Mouse (Mus musculus) hindbrain, embryonic 16.5 days (tissue): ENCODE results near the gene Alox15. TPM values are rescaled to one million over a fixed set of nuclear protein-coding genes. Genes with fewer than 3 reads are reported as not detected.
"Not testable (repeated sequence)": the region's sequence is repeated elsewhere in the genome, so short reads cannot be mapped to it uniquely, and the experiment has no call there.

Experiments used
- ATAC-seq: fragments of 200-750 bp; cut with Nextera tagmentation; 2 replicates; pipeline ENCODE4 v1.8.0; 2017; ENCODE audit warnings: moderate TSS enrichment, moderate library complexity
- H3K27ac ChIP-seq: fragments of 300-500 bp; sonication (generic); 2 replicates; pipeline ENCODE4 v1.5.1; 2014; ENCODE audit warnings: low read depth, mild to moderate bottlenecking, control low read depth, low read length, moderate library complexity
- H3K27me3 ChIP-seq: fragments of 300-500 bp; sonication (generic); replicated peaks from 2 replicates; pipeline ENCODE4 v1.6.1; 2014; ENCODE audit warnings: low read length; ENCODE audit not compliant: control insufficient read depth, insufficient read depth
- H3K36me3 ChIP-seq: fragments of 300-500 bp; sonication (generic); 2 replicates; pipeline ENCODE4 v1.6.1; 2014; ENCODE audit warnings: mild to moderate bottlenecking, low read length, moderate library complexity, mixed read lengths; ENCODE audit not compliant: control insufficient read depth, insufficient read depth
- H3K4me1 ChIP-seq: fragments of 300-500 bp; sonication (generic); 2 replicates; pipeline ENCODE4 v1.6.1; 2014; ENCODE audit warnings: low read depth, low read length; ENCODE audit not compliant: control insufficient read depth, insufficient read depth
- H3K4me2 ChIP-seq: fragments of 300-500 bp; sonication (generic); 2 replicates; pipeline ENCODE4 v1.6.1; 2014; ENCODE audit warnings: mild to moderate bottlenecking, low read length, control low read depth, moderate library complexity
- H3K4me3 ChIP-seq: fragments of 300-500 bp; sonication (generic); 2 replicates; pipeline ENCODE4 v1.5.1; 2014; ENCODE audit warnings: mild to moderate bottlenecking, low read length, control low read depth, moderate library complexity
- H3K9ac ChIP-seq: fragments of 300-500 bp; sonication (generic); 2 replicates; pipeline ENCODE4 v1.6.1; 2014; ENCODE audit warnings: low read depth, mild to moderate bottlenecking, control low read depth, low read length, moderate library complexity
- H3K9me3 ChIP-seq: fragments of 300-500 bp; sonication (generic); 2 replicates; pipeline ENCODE4 v1.6.1; 2014; ENCODE audit warnings: mild to moderate bottlenecking, low read length, moderate library complexity; ENCODE audit not compliant: control insufficient read depth
- WGBS: fragments of 180-500 bp; shearing (Covaris S2); extraction: QIAGEN DNeasy Blood & Tissue Kit; methylation state at CpG from one replicate; pipeline ENCODE4 v1.1.7; 2014; 5-methylcytosine and 5-hydroxymethylcytosine counted together
- polyA plus RNA-seq: library from polyadenylated mRNA; unstranded; fragments of >200 nt; fragmentation: Nextera tagmentation; extraction: Ambion mirVana; gene quantifications from 2 replicates; pipeline ENCODE4 v1.2.1, GENCODE M21; 2015

Alox15 gene
- polyA plus RNA-seq, 1 experiment from 2014 or later: not detected

- Histone ChIP-seq H3K4me1 (no peaks in the 10 kb centered on the region), H3K36me3 (no peaks in the 10 kb centered on the region), H3K9me3 (no peaks in the 10 kb centered on the region), H3K4me2 (no peak overlapping the region), H3K9ac (no peak overlapping the region), H3K27me3 (0 out of 2 replicates have a peak, but pooled peaks cover 4% of the 10 kb centered on the region), H3K4me3 (no peak overlapping the region), H3K27ac (no peak overlapping the region)
- no peak for ATAC-seq
Measured at GRCm38 (mm10) chr11:70372396-70372795, 20.6 kb upstream of the Alox15 start.

GRCm38 (mm10) chr11:70368626-70369025 is 16.8 kb upstream of the Alox15 start:
- 80% methylated on average over 2 of the region's 2 CpGs for WGBS
- H3K4me2 ChIP-seq, H3K4me1 ChIP-seq, H3K4me3 ChIP-seq, H3K9me3 ChIP-seq, ATAC-seq, H3K36me3 ChIP-seq, H3K27me3 ChIP-seq, H3K9ac ChIP-seq, H3K27ac ChIP-seq: not testable (repeated sequence)

GRCm38 (mm10) chr11:70367701-70368100 is 15.9 kb upstream of the Alox15 start:
- H3K4me1 ChIP-seq, H3K9me3 ChIP-seq, H3K27me3 ChIP-seq, H3K36me3 ChIP-seq, H3K27ac ChIP-seq, H3K4me2 ChIP-seq, H3K4me3 ChIP-seq, ATAC-seq, H3K9ac ChIP-seq: not testable (repeated sequence)
- 91% methylated on average over 5 of the region's 6 CpGs for WGBS

GRCm38 (mm10) chr11:70348630-70349029 is 3.2 kb downstream of the Alox15 start:
- 83% methylated on average over 9 of the region's 9 CpGs for WGBS
- ATAC-seq: no peak

GRCm38 (mm10) chr11:70347861-70348260 is 4.0 kb downstream of the Alox15 start:
- Histone ChIP-seq H3K9ac (no peak overlapping the region), H3K27me3 (peaks cover 28% of the 10 kb centered on the region), H3K27ac (no peak overlapping the region), H3K36me3 (no peaks in the 10 kb centered on the region), H3K9me3 (no peaks in the 10 kb centered on the region), H3K4me2 (no peak overlapping the region), H3K4me1 (peaks cover 6% of the 10 kb centered on the region), H3K4me3 (no peak overlapping the region)
- 85% methylated on average over 10 of the region's 10 CpGs for WGBS
- ATAC-seq: no peak

More at GRCm38 (mm10) chr11:70348630-70349029, 3.2 kb downstream of the Alox15 start:
- Histone ChIP-seq H3K4me3 (no peak overlapping the region), H3K9ac (no peak overlapping the region), H3K27ac (no peak overlapping the region), H3K4me1 (peaks cover 6% of the 10 kb centered on the region), H3K36me3 (no peaks in the 10 kb centered on the region), H3K9me3 (no peaks in the 10 kb centered on the region), H3K27me3 (peaks cover 33% of the 10 kb centered on the region), H3K4me2 (no peak overlapping the region)

- Histone ChIP-seq H3K36me3 (no peaks in the 10 kb centered on the region), H3K27ac (no peak overlapping the region), H3K4me1 (no peaks in the 10 kb centered on the region), H3K9me3 (no peaks in the 10 kb centered on the region), H3K9ac (no peak overlapping the region), H3K4me2 (no peak overlapping the region), H3K4me3 (no peak overlapping the region), H3K27me3 (peaks cover 10% of the 10 kb centered on the region)
- no peak for ATAC-seq
- WGBS: 93% methylated on average over 8 of the region's 8 CpGs
Measured at GRCm38 (mm10) chr11:70345546-70345945, 6.3 kb downstream of the Alox15 start.

GRCm38 (mm10) chr11:70345061-70345460 is 6.8 kb downstream of the Alox15 start:
- Histone ChIP-seq H3K9ac (no peak overlapping the region), H3K4me3 (no peak overlapping the region), H3K4me2 (no peak overlapping the region), H3K36me3 (no peaks in the 10 kb centered on the region), H3K27me3 (peaks cover 5% of the 10 kb centered on the region; the same call in 1 of the 2 replicates), H3K27ac (no peak overlapping the region), H3K4me1 (no peaks in the 10 kb centered on the region), H3K9me3 (no peaks in the 10 kb centered on the region)
- 88% methylated on average over 10 of the region's 10 CpGs for WGBS
- ATAC-seq: no peak

GRCm38 (mm10) chr11:70339481-70339880 is 12.3 kb downstream of the Alox15 start:
- 38% methylated on average over 7 of the region's 7 CpGs for WGBS
- no peak overlapping the region for H3K27ac ChIP-seq
- no peaks in the 10 kb centered on the region for H3K27me3 ChIP-seq
- no peak for ATAC-seq
- H3K4me1 ChIP-seq: no peaks in the 10 kb centered on the region
- no peaks in the 10 kb centered on the region for H3K9me3 ChIP-seq
- no peak overlapping the region for H3K9ac ChIP-seq
- no peak overlapping the region for H3K4me3 ChIP-seq
- no peak overlapping the region for H3K4me2 ChIP-seq
- H3K36me3 ChIP-seq: no peaks in the 10 kb centered on the region

GRCm38 (mm10) chr11:70334477-70334876 is 17.4 kb downstream of the Alox15 start:
- H3K36me3 ChIP-seq: no peaks in the 10 kb centered on the region
- no peak overlapping the region for H3K4me3 ChIP-seq
- H3K9ac ChIP-seq: no peak overlapping the region
- H3K4me2 ChIP-seq: no peak overlapping the region
- no peaks in the 10 kb centered on the region for H3K9me3 ChIP-seq
- 35% methylated on average over 4 of the region's 4 CpGs for WGBS
- no peak overlapping the region for H3K27ac ChIP-seq
- no peak for ATAC-seq
- H3K27me3 ChIP-seq: no peaks in the 10 kb centered on the region
- H3K4me1 ChIP-seq: no peaks in the 10 kb centered on the region

GRCm38 (mm10) chr11:70324726-70325125 is 27.1 kb downstream of the Alox15 start:
- Histone ChIP-seq H3K9me3 (no peaks in the 10 kb centered on the region), H3K27me3 (peaks cover 19% of the 10 kb centered on the region), H3K4me2 (no peak overlapping the region), H3K36me3 (no peaks in the 10 kb centered on the region), H3K27ac (no peak overlapping the region), H3K4me3 (no peak overlapping the region), H3K4me1 (no peaks in the 10 kb centered on the region; the same call in 1 of the 2 replicates), H3K9ac (no peak overlapping the region)
- no peak for ATAC-seq
- 88% methylated on average over 8 of the region's 8 CpGs for WGBS
